ENCODE assay signal across 8 mouse cellular contexts in genomic region chr16:89830221-89830648, GRCm38 (mm10).
DNase-seq lines count a peak whose midpoint lies in the region; ATAC-seq and TF ChIP-seq lines count a peak whose summit lies in the region.

No protein-coding gene starts in this region.

- H3K27me3 ChIP-seq in stomach, embryonic 15.5 days (replicated peaks), result no peaks in the 10 kb centered on the region
- H3K27me3 ChIP-seq in stomach, postnatal 0 days (ENCODE audit: control insufficient read depth, insufficient read depth, low read length), result no peaks in the 10 kb centered on the region
- no peaks in the 10 kb centered on the region for H3K27me3 ChIP-seq in liver, adult 2 months (ENCODE audit: control insufficient read depth, insufficient read depth, low read length)

- peaks cover 5% of the 10 kb centered on the region; the same call in 1 of the 2 replicates for H3K36me3 ChIP-seq in stomach, embryonic 15.5 days
- H3K36me3 ChIP-seq in stomach, postnatal 0 days (ENCODE audit: control insufficient read depth, insufficient read depth, low read length), result no peaks in the 10 kb centered on the region
- H3K36me3 ChIP-seq in liver, adult 2 months (ENCODE audit: control insufficient read depth, insufficient read depth, low read length), result no peaks in the 10 kb centered on the region

- TF ChIP-seq EP300 in stomach, postnatal 0 days (optimal IDR thresholded peaks at IDR 0.05), result no peak

- H3K9ac ChIP-seq in stomach, embryonic 15.5 days, result no peak overlapping the region
- no peak overlapping the region for H3K9ac ChIP-seq in stomach, postnatal 0 days (ENCODE audit: low read length)
- peak overlapping the region; percentile 42; the same call in 1 of the 2 replicates for H3K9ac ChIP-seq in liver, adult 2 months (ENCODE audit: low read depth, low read length)

- no peak overlapping the region for H3K4me2 ChIP-seq in stomach, embryonic 15.5 days
- H3K4me2 ChIP-seq in stomach, postnatal 0 days (replicated peaks; ENCODE audit: low read depth), result no peak overlapping the region

- no peak overlapping the region for H3K4me3 ChIP-seq in stomach, embryonic 15.5 days (replicated peaks)
- no peak overlapping the region for H3K4me3 ChIP-seq in stomach, postnatal 0 days (ENCODE audit: low read depth, low read length)
- H3K4me3 ChIP-seq in liver, adult 2 months (ENCODE audit: insufficient read depth, low read depth, low read length), result no peak overlapping the region

- intact Hi-C loops in heart, postnatal 14 days (cut with DNase I), result no loop called here

- H3K79me2 ChIP-seq in liver, adult 2 months (ENCODE audit: control insufficient read depth, insufficient read depth, low read length), result no peaks in the 10 kb centered on the region

- H3K4me1 ChIP-seq in stomach, embryonic 15.5 days, result no peaks in the 10 kb centered on the region
- H3K4me1 ChIP-seq in stomach, postnatal 0 days (replicated peaks; ENCODE audit: control insufficient read depth, insufficient read depth), result no peaks in the 10 kb centered on the region
- H3K4me1 ChIP-seq in liver, adult 2 months (ENCODE audit: control insufficient read depth, insufficient read depth, low read length), result no peaks in the 10 kb centered on the region

- no peaks in the 10 kb centered on the region for H3K9me3 ChIP-seq in stomach, embryonic 15.5 days
- H3K9me3 ChIP-seq in stomach, postnatal 0 days (ENCODE audit: control insufficient read depth, low read length), result no peaks in the 10 kb centered on the region

- ATAC-seq in stomach, embryonic 15.5 days (ENCODE audit: insufficient read depth, low FRiP score, low read depth), result 0 out of 2 replicates have a peak, but pooled peaks have one; percentile 44
- ATAC-seq in stomach, postnatal 0 days (ENCODE audit: low FRiP score, low TSS enrichment), result no peak

- 73% methylated on average over 15 of the region's 15 CpGs for WGBS in stomach, embryonic 15.5 days
- WGBS in stomach, postnatal 0 days, result 70% methylated on average over 15 of the region's 15 CpGs
- 70% methylated on average over 15 of the region's 15 CpGs for WGBS in liver, adult 2 months

- TF ChIP-seq POLR2A in liver, adult 2 months (IDR thresholded peaks at IDR 0.05; ENCODE audit: extremely low read depth, insufficient read depth, low read length), result no peak

- no peak for DNase-seq in stomach, postnatal 0 days (ENCODE audit: low spot score)
- peak; percentile 43 to 49 for DNase-seq in heart, postnatal 14 days
- DNase-seq in liver, adult 2 months (ENCODE audit: extremely low read depth, low read depth, low spot score), result peak; percentile 31
- no peak for DNase-seq in cerebellum, adult 8-10 months
- no peak for DNase-seq in spleen, postnatal 10 days (ENCODE audit: low spot score in 2 of 2)
- no peak for DNase-seq in thymus, postnatal 10 days (ENCODE audit: low spot score in 2 of 2)
- no peak for DNase-seq in T-cell, adult 2 months (ENCODE audit: low spot score)

- H3K27ac ChIP-seq in stomach, embryonic 15.5 days, result no peak overlapping the region
- no peak overlapping the region for H3K27ac ChIP-seq in stomach, postnatal 0 days (replicated peaks)
- H3K27ac ChIP-seq in liver, adult 2 months (replicated peaks; ENCODE audit: insufficient read depth, low read depth, low read length), result peak overlapping the region; percentile 65

- TF ChIP-seq CTCF in stomach, postnatal 0 days (IDR thresholded peaks at IDR 0.05; ENCODE audit: low read depth), result no peak
- TF ChIP-seq CTCF in liver, adult 2 months (IDR thresholded peaks at IDR 0.05; ENCODE audit: low read depth, low read length), result no peak

Comparison
In these comparisons a context has a peak if more than half of its experiments do, and no peak if none do; other contexts are left out.
1. DNase-seq: peak in heart, postnatal 14 days (2 of 2) and liver, adult 2 months (single experiment); none in stomach, postnatal 0 days (single experiment), cerebellum, adult 8-10 months (single experiment), spleen, postnatal 10 days (0 of 2), thymus, postnatal 10 days (0 of 2) and T-cell, adult 2 months (single experiment).